Mouse (Mus musculus) limb, embryonic 12.5 days (tissue): Measurements from ENCODE around the gene Phldb2. TPM values are rescaled to one million over a fixed set of nuclear protein-coding genes. Genes with fewer than 3 reads are reported as not detected.
A peak's percentile ranks its signal among the peaks of the same experiment; 100 is the strongest.

Source experiments
- ATAC-seq: fragments of 200-750 bp; cut with Nextera tagmentation; 2 replicates; pipeline ENCODE4 v1.8.0; 2017; ENCODE audit warnings: low read depth, moderate TSS enrichment; ENCODE audit not compliant: insufficient number of reproducible peaks, insufficient read depth, low FRiP score, low TSS enrichment
- H3K27ac ChIP-seq: fragments of 300-500 bp; sonication (generic); 2 replicates; pipeline ENCODE4 v1.5.1; 2016; ENCODE audit warnings: mild to moderate bottlenecking, moderate library complexity
- H3K27me3 ChIP-seq: fragments of 300-500 bp; sonication (generic); 2 replicates; pipeline ENCODE4 v1.6.1; 2016; ENCODE audit warnings: mild to moderate bottlenecking, moderate library complexity
- H3K36me3 ChIP-seq: fragments of 300-500 bp; sonication (generic); 2 replicates; pipeline ENCODE4 v1.6.1; 2016; ENCODE audit warnings: mild to moderate bottlenecking, moderate library complexity
- H3K4me1 ChIP-seq: fragments of 300-500 bp; sonication (generic); replicated peaks from 2 replicates; pipeline ENCODE4 v1.6.1; 2016
- H3K4me2 ChIP-seq: fragments of 300-500 bp; sonication (generic); 2 replicates; pipeline ENCODE4 v1.6.1; 2016; ENCODE audit warnings: mild to moderate bottlenecking, moderate library complexity
- H3K4me3 ChIP-seq: fragments of 300-500 bp; sonication (generic); replicated peaks from 2 replicates; pipeline ENCODE4 v1.5.1; 2016; ENCODE audit warnings: mild to moderate bottlenecking
- H3K9ac ChIP-seq: fragments of 300-500 bp; sonication (generic); replicated peaks from 2 replicates; pipeline ENCODE4 v1.6.1; 2016; ENCODE audit warnings: mild to moderate bottlenecking, moderate library complexity
- H3K9me3 ChIP-seq: fragments of 300-500 bp; sonication (generic); 2 replicates; pipeline ENCODE4 v1.6.1; 2016; ENCODE audit warnings: mild to moderate bottlenecking, moderate library complexity
- WGBS: fragments of 180-500 bp; shearing (Covaris S2); methylation state at CpG from one replicate; pipeline ENCODE4 v1.1.7; 2016; 5-methylcytosine and 5-hydroxymethylcytosine counted together
- polyA plus RNA-seq: library from polyadenylated mRNA; unstranded; fragments of >200 nt; fragmentation: Nextera tagmentation; extraction: Ambion mirVana; gene quantifications from 2 replicates; pipeline ENCODE4 v1.2.1, GENCODE M21; 2016

The Phldb2 gene
- polyA plus RNA-seq, 1 experiment from 2014 or later = 75.2 TPM

GRCm38 (mm10) chr16:45927601-45928000, 25.8 kb downstream of the Phldb2 start:
- no peaks in the 10 kb centered on the region for H3K27me3 ChIP-seq
- ATAC-seq = no peak
- H3K36me3 ChIP-seq = no peaks in the 10 kb centered on the region
- H3K4me3 ChIP-seq = no peak overlapping the region
- peaks cover 18% of the 10 kb centered on the region for H3K4me1 ChIP-seq
- no peak overlapping the region for H3K4me2 ChIP-seq
- 53% methylated on average over 3 of the region's 3 CpGs for WGBS
- no peak overlapping the region for H3K27ac ChIP-seq
- H3K9ac ChIP-seq = no peak overlapping the region
- no peaks in the 10 kb centered on the region for H3K9me3 ChIP-seq

- Histone ChIP-seq H3K36me3 (no peaks in the 10 kb centered on the region), H3K27me3 (no peaks in the 10 kb centered on the region), H3K4me3 (no peak overlapping the region), H3K9me3 (no peaks in the 10 kb centered on the region), H3K4me1 (peaks cover 18% of the 10 kb centered on the region), H3K9ac (no peak overlapping the region), H3K27ac (no peak overlapping the region), H3K4me2 (no peak overlapping the region)
- WGBS = 93% methylated on average over 5 of the region's 5 CpGs
- no peak for ATAC-seq
Measured at GRCm38 (mm10) chr16:45926875-45927274, 26.5 kb downstream of the Phldb2 start.

GRCm38 (mm10) chr16:45923731-45924424, 29.5 kb downstream of the Phldb2 start:
- Histone ChIP-seq H3K4me1 (peaks cover 22% of the 10 kb centered on the region), H3K9ac (no peak overlapping the region), H3K36me3 (no peaks in the 10 kb centered on the region), H3K9me3 (no peaks in the 10 kb centered on the region), H3K27ac (0 out of 2 replicates have a peak overlapping the region, but pooled peaks have one; percentile 4), H3K27me3 (no peaks in the 10 kb centered on the region), H3K4me2 (no peak overlapping the region), H3K4me3 (no peak overlapping the region)
- 44% methylated on average over 6 of the region's 6 CpGs for WGBS
- 0 out of 2 replicates have a peak, but pooled peaks have one; percentile 28 for ATAC-seq

- Histone ChIP-seq H3K36me3 (no peaks in the 10 kb centered on the region), H3K4me3 (no peak overlapping the region), H3K4me1 (peaks cover 22% of the 10 kb centered on the region), H3K9me3 (no peaks in the 10 kb centered on the region), H3K9ac (no peak overlapping the region), H3K27ac (0 out of 2 replicates have a peak overlapping the region, but pooled peaks have one; percentile 5), H3K27me3 (no peaks in the 10 kb centered on the region), H3K4me2 (no peak overlapping the region)
- ATAC-seq = no peak
- 73% methylated on average over 8 of the region's 8 CpGs for WGBS
Measured at GRCm38 (mm10) chr16:45922546-45923229, 30.7 kb downstream of the Phldb2 start.

- Histone ChIP-seq H3K27ac (no peak overlapping the region), H3K36me3 (no peaks in the 10 kb centered on the region), H3K9me3 (no peaks in the 10 kb centered on the region), H3K4me2 (no peak overlapping the region), H3K4me1 (peaks cover 22% of the 10 kb centered on the region), H3K4me3 (no peak overlapping the region), H3K9ac (no peak overlapping the region), H3K27me3 (no peaks in the 10 kb centered on the region)
- 48% methylated on average over 8 of the region's 8 CpGs for WGBS
- ATAC-seq = no peak
Measured at GRCm38 (mm10) chr16:45919572-45919971, 33.8 kb downstream of the Phldb2 start.

GRCm38 (mm10) chr16:45903595-45903994, 49.8 kb downstream of the Phldb2 start:
- WGBS = 73% methylated on average over 8 of the region's 8 CpGs
- H3K4me3 ChIP-seq = no peak overlapping the region
- H3K4me1 ChIP-seq = 0 out of 2 replicates have a peak, but pooled peaks cover 4% of the 10 kb centered on the region
- H3K9me3 ChIP-seq = no peaks in the 10 kb centered on the region
- H3K36me3 ChIP-seq = no peaks in the 10 kb centered on the region
- H3K4me2 ChIP-seq = no peak overlapping the region
- no peak overlapping the region for H3K27ac ChIP-seq
- no peak overlapping the region for H3K9ac ChIP-seq
- ATAC-seq = no peak
- no peaks in the 10 kb centered on the region for H3K27me3 ChIP-seq

GRCm38 (mm10) chr16:45898459-45898858, 54.9 kb downstream of the Phldb2 start:
- Histone ChIP-seq H3K27me3 (no peaks in the 10 kb centered on the region), H3K4me3 (no peak overlapping the region), H3K4me2 (no peak overlapping the region), H3K4me1 (peaks cover 14% of the 10 kb centered on the region), H3K36me3 (no peaks in the 10 kb centered on the region), H3K9me3 (no peaks in the 10 kb centered on the region), H3K9ac (no peak overlapping the region), H3K27ac (no peak overlapping the region)
- WGBS = 85% methylated on average over 3 of the region's 3 CpGs
- ATAC-seq = no peak

- H3K4me2 ChIP-seq = no peak overlapping the region
- 13% methylated on average over 2 of the region's 2 CpGs for WGBS
- no peak for ATAC-seq
- no peak overlapping the region for H3K9ac ChIP-seq
- peaks cover 20% of the 10 kb centered on the region for H3K4me1 ChIP-seq
- H3K27me3 ChIP-seq = no peaks in the 10 kb centered on the region
- H3K27ac ChIP-seq = no peak overlapping the region
- no peaks in the 10 kb centered on the region for H3K9me3 ChIP-seq
- H3K4me3 ChIP-seq = no peak overlapping the region
- H3K36me3 ChIP-seq = no peaks in the 10 kb centered on the region
Measured at GRCm38 (mm10) chr16:45896587-45896986, 56.8 kb downstream of the Phldb2 start.

GRCm38 (mm10) chr16:45894998-45895397, 58.4 kb downstream of the Phldb2 start:
- 45% methylated on average over 5 of the region's 5 CpGs for WGBS
- H3K27ac ChIP-seq = no peak overlapping the region

GRCm38 (mm10) chr16:45893796-45894195, 59.6 kb downstream of the Phldb2 start:
- Histone ChIP-seq H3K4me1 (peaks cover 30% of the 10 kb centered on the region), H3K9ac (no peak overlapping the region), H3K36me3 (no peaks in the 10 kb centered on the region), H3K27ac (no peak overlapping the region), H3K9me3 (no peaks in the 10 kb centered on the region), H3K4me2 (no peak overlapping the region), H3K4me3 (no peak overlapping the region), H3K27me3 (no peaks in the 10 kb centered on the region)
- 70% methylated on average over 2 of the region's 2 CpGs for WGBS
- no peak for ATAC-seq

More at GRCm38 (mm10) chr16:45894998-45895397, 58.4 kb downstream of the Phldb2 start:
- H3K36me3 ChIP-seq = no peaks in the 10 kb centered on the region
- H3K4me1 ChIP-seq = peaks cover 20% of the 10 kb centered on the region
- no peak overlapping the region for H3K4me2 ChIP-seq
- H3K9me3 ChIP-seq = no peaks in the 10 kb centered on the region
- no peak for ATAC-seq
- H3K4me3 ChIP-seq = no peak overlapping the region
- H3K27me3 ChIP-seq = no peaks in the 10 kb centered on the region
- H3K9ac ChIP-seq = no peak overlapping the region

GRCm38 (mm10) chr16:45892928-45893327, 60.5 kb downstream of the Phldb2 start:
- H3K4me3 ChIP-seq = no peak overlapping the region
- peaks cover 30% of the 10 kb centered on the region for H3K4me1 ChIP-seq
- H3K27me3 ChIP-seq = no peaks in the 10 kb centered on the region
- no peaks in the 10 kb centered on the region for H3K36me3 ChIP-seq
- H3K9ac ChIP-seq = no peak overlapping the region
- H3K9me3 ChIP-seq = no peaks in the 10 kb centered on the region
- WGBS = 25% methylated on average over 1 of the region's 1 CpGs
- 0 out of 2 replicates have a peak overlapping the region, but pooled peaks have one; percentile 18 for H3K27ac ChIP-seq
- peak; percentile 57; the same call in 1 of the 2 replicates for ATAC-seq
- no peak overlapping the region for H3K4me2 ChIP-seq
